Mouse (Mus musculus): ENCODE measurements around the gene 9130019O22Rik. TPM values are rescaled to one million over a fixed set of nuclear protein-coding genes. Genes with fewer than 3 reads are reported as not detected.
A peak's percentile ranks its signal among the peaks of the same experiment; 100 is the strongest.
"Not testable (repeated sequence)": the region's sequence is repeated elsewhere in the genome, so short reads cannot be mapped to it uniquely, and the experiment has no call there.

The 9130019O22Rik gene
- polyA plus RNA-seq, 1 experiment from 2014 or later: 5.3 TPM

DNA sequence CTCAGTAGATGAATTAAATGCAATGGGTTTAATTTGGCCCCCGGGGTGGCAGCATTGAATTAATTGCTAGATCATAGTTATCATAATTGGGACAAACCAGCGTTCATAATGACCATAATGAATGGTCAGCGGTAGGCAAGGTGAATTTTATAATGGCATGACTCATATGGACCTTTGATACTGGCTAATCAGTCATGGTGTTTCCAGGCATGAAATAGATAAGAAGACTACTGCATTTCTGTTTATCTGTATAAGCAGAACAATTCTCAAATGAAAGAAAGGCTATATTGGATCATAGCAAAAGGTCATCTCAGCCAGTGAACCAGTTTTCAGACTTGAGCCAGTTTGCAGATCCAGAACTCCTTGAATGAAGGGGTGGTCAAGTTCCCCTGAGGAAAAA, 13.4 kb upstream of the 9130019O22Rik start:
- 58% methylated on average over 3 of the region's 3 CpGs for WGBS
- H3K4me2 ChIP-seq: no peak overlapping the region
- H3K9me3 ChIP-seq (replicated peaks): no peaks in the 10 kb centered on the region
- H3K36me3 ChIP-seq (ENCODE audit: poor library complexity, severe bottlenecking): peaks cover 6% of the 10 kb centered on the region; the same call in 1 of the 2 replicates
- H3K4me1 ChIP-seq: no peaks in the 10 kb centered on the region
- no peak overlapping the region for H3K4me3 ChIP-seq
- H3K27ac ChIP-seq: no peak overlapping the region
- H3K9ac ChIP-seq: no peak overlapping the region
- no peak for ATAC-seq
- 0 out of 2 replicates have a peak, but pooled peaks cover 9% of the 10 kb centered on the region for H3K27me3 ChIP-seq

DNA sequence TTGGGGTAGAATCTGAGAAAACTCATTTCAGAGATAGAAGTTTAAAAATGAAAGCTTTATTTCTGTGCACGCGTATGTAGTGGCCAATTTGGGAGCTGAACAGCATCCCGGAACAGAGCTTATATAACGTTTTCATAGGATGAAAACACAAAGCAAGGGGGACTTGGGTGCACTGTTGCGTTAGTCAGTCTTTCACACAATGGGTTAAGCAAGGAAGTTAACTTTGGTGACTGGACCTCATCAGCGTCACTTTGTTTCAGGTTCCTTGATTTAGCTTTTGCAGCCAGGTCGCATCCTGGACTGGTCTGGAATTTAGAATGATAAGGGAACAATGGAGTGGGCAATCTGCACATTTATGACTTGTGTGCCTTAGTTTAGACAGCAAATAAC, 7.0 kb upstream of the 9130019O22Rik start:
- Histone ChIP-seq H3K27me3 (0 out of 2 replicates have a peak, but pooled peaks cover 9% of the 10 kb centered on the region), H3K36me3 (ENCODE audit: poor library complexity, severe bottlenecking) (peaks cover 14% of the 10 kb centered on the region), H3K4me1 (peaks cover 17% of the 10 kb centered on the region), H3K4me2 (peak overlapping the region; percentile 78), H3K9me3 (replicated peaks) (no peaks in the 10 kb centered on the region), H3K27ac (peak overlapping the region; percentile 57; the same call in 1 of the 2 replicates), H3K9ac (peak overlapping the region; percentile 55), H3K4me3 (peak overlapping the region; percentile 71)
- no peak; the same call in 1 of the 2 replicates for ATAC-seq
- 25% methylated on average over 7 of the region's 7 CpGs for WGBS

DNA sequence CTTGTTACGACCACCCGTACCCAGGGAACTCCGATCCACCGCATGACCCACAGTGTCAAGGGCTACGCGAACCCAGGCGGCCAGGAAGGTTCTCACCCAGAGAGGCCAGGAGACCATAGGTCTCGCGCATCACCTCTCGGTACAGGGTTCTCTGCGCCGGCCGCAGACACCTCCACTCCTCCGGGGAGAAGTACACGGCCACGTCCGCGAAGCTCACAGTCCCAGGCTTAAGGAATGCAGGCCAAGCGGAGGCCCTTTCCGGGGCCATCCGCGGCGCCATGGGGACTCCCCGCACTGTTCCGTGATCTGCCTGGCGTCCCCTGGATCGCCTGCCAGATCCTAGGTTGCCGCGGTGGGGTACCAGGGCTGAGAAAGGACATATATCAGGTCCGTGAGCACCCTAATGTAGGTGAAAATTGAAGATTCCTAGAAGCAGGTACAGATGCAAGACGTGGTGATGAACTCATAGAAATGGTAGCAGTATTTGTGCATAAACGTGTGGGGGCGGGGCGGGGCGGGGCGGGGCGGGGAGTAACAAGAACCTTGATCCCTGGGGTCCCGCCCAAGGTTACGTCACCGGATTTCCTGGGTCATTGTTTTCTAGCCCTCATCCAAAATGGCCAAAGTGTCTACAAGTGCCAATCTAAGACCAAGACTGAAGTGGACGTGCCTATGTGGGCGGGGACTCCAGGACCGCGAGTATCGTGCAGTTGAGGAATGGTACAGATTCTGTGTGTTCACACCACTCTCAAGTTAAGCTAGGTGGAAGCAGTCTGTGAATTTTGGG, 6.4 kb upstream of the 9130019O22Rik start, which contains the start of gene E430018J23Rik:
Gene E430018J23Rik (minus strand): TSS at position 473 of the 787 bp plus-strand sequence.
- peak within 1 kb of the TSS; percentile 76 for H3K9ac ChIP-seq
- peak within 1 kb of the TSS; percentile 71 for H3K4me3 ChIP-seq
- H3K36me3 ChIP-seq (ENCODE audit: poor library complexity, severe bottlenecking): peaks cover 14% of the 10 kb centered on the region
- WGBS: under 1% methylated on average over 45 of the region's 45 CpGs
- H3K4me1 ChIP-seq: peaks cover 17% of the 10 kb centered on the region
- no peaks in the 10 kb centered on the region for H3K9me3 ChIP-seq (replicated peaks)
- H3K27me3 ChIP-seq: 0 out of 2 replicates have a peak, but pooled peaks cover 9% of the 10 kb centered on the region
- ATAC-seq: peak; percentile 94
- H3K4me2 ChIP-seq: peak within 1 kb of the TSS; percentile 78
- H3K27ac ChIP-seq: peak within 1 kb of the TSS; percentile 82

DNA sequence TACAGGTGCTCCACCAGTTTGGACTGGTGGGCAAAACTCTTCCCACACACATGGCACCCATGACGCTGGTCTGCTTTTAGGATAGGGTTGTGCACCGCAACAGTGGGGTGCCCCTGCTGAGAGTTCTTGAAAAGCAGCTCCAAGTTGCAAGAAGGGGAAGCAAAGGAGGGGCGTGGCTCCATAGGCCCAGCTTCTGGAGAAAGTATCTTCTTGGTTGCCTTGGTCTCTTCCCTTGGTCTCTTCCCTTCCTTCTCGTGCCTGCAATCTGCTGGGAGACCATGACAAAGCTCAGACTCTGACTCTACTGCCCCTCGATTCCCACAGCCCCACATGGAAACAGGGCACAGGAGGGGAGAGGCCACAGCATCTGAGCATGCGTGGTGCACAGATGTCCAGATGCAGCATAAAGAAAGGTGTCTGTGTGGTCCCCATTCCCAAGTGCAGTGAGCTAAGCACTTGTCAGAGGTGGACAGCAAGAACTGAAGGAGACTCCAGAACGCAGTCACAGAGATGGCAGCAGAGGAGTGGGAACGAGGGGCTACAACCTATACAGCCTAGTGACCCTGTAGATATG, 5.4 kb upstream of the 9130019O22Rik start:
- H3K4me3 ChIP-seq: peak overlapping the region; percentile 71
- no peaks in the 10 kb centered on the region for H3K9me3 ChIP-seq (replicated peaks)
- 83% methylated on average over 8 of the region's 8 CpGs for WGBS
- peak overlapping the region; percentile 78 for H3K4me2 ChIP-seq
- 0 out of 2 replicates have a peak, but pooled peaks cover 9% of the 10 kb centered on the region for H3K27me3 ChIP-seq
- H3K36me3 ChIP-seq (ENCODE audit: poor library complexity, severe bottlenecking): peaks cover 14% of the 10 kb centered on the region
- peak overlapping the region; percentile 76 for H3K9ac ChIP-seq
- H3K27ac ChIP-seq: 0 out of 2 replicates have a peak overlapping the region, but pooled peaks have one; percentile 82
- no peak for ATAC-seq
- H3K4me1 ChIP-seq: peaks cover 17% of the 10 kb centered on the region

DNA sequence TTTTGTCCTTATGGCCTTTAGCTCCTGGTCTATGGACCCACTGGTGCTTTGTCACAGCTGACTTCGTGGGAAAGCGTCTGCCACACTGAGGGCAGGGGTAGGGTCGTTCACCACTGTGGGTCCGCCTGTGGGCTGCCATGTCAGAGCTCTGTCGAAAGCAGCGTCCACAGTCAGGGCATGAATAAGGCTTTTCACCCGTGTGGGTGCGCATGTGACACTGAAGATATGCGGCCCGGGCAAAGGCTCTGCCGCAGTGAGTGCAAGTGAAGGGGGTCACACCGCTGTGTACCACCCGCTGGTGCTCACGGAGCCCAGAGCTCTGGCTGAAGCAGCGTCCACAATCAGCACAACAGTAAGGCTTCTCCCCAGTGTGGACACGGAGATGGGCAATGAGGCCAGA, 4.6 kb upstream of the 9130019O22Rik start:
- Histone ChIP-seq H3K4me1 (peaks cover 17% of the 10 kb centered on the region), H3K36me3 (ENCODE audit: poor library complexity, severe bottlenecking) (peaks cover 14% of the 10 kb centered on the region), H3K27ac (no peak overlapping the region), H3K4me3 (no peak overlapping the region), H3K27me3 (0 out of 2 replicates have a peak, but pooled peaks cover 3% of the 10 kb centered on the region), H3K9me3 (replicated peaks) (no peaks in the 10 kb centered on the region), H3K4me2 (no peak overlapping the region), H3K9ac (no peak overlapping the region)
- ATAC-seq: no peak
- WGBS: 98% methylated on average over 16 of the region's 16 CpGs

DNA sequence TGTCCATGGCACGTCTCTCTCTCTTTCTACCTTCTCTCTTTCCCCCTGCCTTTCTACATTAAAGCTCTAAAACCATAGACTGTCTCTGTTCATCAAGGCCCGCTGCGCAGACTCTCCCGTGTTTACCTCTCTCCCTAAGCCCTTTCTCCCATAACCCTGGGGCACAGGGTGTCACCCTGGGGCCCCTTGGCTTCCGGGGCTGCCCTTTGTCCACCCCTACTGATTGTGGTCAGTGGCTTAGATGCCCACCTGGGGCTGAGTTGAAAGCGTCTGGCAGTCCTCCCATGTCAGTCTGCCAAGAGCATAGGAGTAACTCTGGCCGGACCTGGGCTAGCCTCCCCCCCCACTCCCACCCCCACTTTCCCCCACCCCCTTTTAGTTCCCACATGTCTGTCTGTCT, 3.3 kb upstream of the 9130019O22Rik start:
- Histone ChIP-seq H3K27me3 (no peaks in the 10 kb centered on the region), H3K4me2 (no peak overlapping the region), H3K27ac (no peak overlapping the region), H3K9me3 (replicated peaks) (no peaks in the 10 kb centered on the region), H3K9ac (no peak overlapping the region), H3K4me1 (peaks cover 24% of the 10 kb centered on the region), H3K4me3 (no peak overlapping the region), H3K36me3 (ENCODE audit: poor library complexity, severe bottlenecking) (peaks cover 17% of the 10 kb centered on the region)
- no peak for ATAC-seq
- 81% methylated on average over 7 of the region's 7 CpGs for WGBS

DNA sequence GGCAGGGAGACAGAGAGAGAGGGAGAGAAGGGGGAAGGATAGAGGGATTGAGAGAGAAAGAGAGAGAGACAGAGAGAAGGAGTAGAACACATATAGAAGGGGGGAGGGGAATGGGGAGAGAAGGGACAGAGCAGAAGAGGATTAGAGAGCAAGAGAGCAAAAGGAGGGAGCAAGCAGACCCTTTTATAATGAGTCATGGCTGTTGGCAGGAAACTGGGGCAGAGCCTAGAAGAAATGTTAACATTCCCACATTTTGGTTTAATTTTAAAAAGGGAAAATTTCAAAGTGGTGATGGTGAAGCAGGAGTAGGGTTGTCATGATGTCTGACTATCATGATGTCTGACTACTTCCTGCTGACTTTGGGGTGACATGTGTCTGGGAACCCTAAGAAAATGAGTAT, 1.2 kb upstream of the 9130019O22Rik start:
- not testable (repeated sequence) for H3K27ac ChIP-seq, H3K27me3 ChIP-seq, ATAC-seq

DNA sequence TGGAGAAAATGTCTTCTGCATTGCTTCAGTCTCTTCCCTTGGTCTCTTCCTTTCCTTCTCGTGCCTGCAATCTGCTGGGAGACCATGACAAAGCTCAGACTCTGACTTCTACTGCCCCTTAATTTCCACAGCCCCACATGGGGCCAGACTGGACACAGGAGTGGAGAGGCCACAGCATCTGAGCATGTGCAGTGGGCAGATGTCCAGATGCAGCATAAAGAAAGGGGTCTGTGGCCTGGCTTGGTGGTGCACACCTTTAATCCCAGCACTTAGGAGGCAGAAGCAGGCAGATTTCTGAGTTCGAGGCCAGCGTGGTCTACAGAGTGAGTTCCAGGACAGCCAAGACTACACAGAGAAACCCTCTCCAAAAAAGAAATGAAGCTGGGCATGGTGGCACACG, 1.4 kb downstream of the 9130019O22Rik start:
- H3K27ac ChIP-seq; H3K4me3 ChIP-seq; H3K9me3 ChIP-seq (replicated peaks); H3K4me2 ChIP-seq; H3K27me3 ChIP-seq; H3K4me1 ChIP-seq; H3K9ac ChIP-seq; ATAC-seq: not testable (repeated sequence)
- H3K36me3 ChIP-seq (ENCODE audit: poor library complexity, severe bottlenecking): peaks cover 25% of the 10 kb centered on the region
- 87% methylated on average over 4 of the region's 4 CpGs for WGBS

More for the DNA sequence above, 1.2 kb upstream of the 9130019O22Rik start:
- H3K9ac ChIP-seq; H3K9me3 ChIP-seq (replicated peaks); H3K4me2 ChIP-seq; H3K4me3 ChIP-seq: not testable (repeated sequence)
- H3K36me3 ChIP-seq (ENCODE audit: poor library complexity, severe bottlenecking): peaks cover 29% of the 10 kb centered on the region
- H3K4me1 ChIP-seq: peaks cover 18% of the 10 kb centered on the region

DNA sequence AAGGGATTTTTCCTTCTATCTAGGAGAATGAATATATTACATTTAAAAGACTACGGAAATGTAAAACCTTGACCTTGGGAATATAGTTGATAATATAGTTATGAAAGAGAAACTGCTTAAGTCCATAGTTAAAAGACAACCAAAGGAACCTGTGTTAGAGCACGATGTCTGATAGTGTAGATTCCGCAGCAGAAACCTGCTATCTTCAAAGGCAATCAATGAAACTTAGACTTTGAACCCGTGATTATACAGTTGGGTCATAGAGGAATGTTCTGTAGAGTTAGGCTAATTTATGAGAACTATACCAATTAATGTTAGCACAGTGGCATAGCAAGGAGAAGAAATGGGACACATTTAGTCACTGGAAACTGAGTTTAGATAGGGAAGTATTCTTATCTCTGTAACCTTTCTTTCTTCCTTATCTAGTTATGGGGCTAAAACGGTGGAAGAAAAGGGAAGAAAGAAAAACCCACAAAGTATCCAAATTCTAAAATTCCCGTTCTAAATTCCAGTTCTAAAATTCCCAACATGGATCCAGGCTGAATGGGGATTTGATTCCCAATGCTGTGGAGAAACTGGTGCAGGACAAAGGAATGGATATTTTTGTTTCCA, 8.6 kb downstream of the 9130019O22Rik start:
- no peak overlapping the region for H3K4me2 ChIP-seq
- peaks cover 21% of the 10 kb centered on the region for H3K36me3 ChIP-seq (ENCODE audit: poor library complexity, severe bottlenecking)
- H3K4me1 ChIP-seq: peaks cover 6% of the 10 kb centered on the region
- ATAC-seq: no peak
- no peaks in the 10 kb centered on the region for H3K9me3 ChIP-seq (replicated peaks)
- WGBS: 78% methylated on average over 6 of the region's 6 CpGs
- H3K27ac ChIP-seq: no peak overlapping the region
- H3K4me3 ChIP-seq: no peak overlapping the region
- no peaks in the 10 kb centered on the region for H3K27me3 ChIP-seq
- no peak overlapping the region for H3K9ac ChIP-seq

DNA sequence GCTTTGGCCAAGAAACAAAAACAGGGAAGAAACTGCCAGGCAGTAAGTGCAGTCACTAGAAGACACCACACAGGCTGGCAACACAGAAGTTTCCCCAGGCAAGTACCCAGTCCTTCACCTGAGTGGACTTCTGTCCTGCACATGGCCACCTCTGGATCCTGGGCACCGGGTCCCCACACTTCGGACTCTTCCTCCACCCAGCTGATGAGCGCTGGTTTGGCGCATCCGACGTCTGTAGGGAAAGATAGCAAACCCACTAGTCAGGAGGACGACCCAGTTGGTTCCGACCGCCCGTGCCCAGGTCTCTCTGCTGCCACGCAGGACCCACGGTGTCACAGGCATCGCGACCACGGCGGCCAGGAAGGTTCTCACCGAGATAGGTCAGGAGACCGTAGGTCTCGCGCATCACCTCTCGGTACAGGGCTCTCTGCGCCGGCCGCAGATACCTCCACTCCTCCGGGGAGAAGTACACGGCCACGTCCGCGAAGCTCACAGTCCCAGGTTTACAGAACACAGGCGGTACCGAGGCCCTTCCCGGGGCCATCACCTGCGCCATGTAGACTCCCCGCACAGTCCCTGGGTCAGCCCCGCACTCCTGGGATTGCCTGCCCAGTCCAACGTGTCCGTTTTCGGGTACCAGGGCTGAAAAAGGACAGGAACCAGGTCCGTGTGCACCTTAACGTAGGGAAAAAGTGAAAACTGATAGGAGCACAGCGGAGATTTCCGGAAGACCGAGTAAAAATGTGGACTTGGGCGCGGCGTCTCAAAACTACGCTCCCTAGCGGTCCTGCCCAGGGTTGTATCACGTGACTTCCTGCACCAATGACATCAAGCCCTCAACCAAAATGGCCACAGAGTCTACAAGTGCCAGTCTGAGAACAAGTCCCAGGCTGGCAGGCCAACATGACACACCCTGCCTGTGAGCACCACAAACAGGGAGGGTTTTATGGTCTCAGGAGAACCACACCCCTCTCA, 11.4 kb downstream of the 9130019O22Rik start, which contains the start of gene Zfp747:
Gene Zfp747 (minus strand): TSS at position 780 of the 975 bp plus-strand sequence.
- ATAC-seq: peak; percentile 97
- H3K27ac ChIP-seq; H3K4me1 ChIP-seq; H3K9me3 ChIP-seq (replicated peaks); H3K27me3 ChIP-seq: not testable (repeated sequence)
- Histone ChIP-seq H3K9ac (peak within 1 kb of the TSS; percentile 82), H3K36me3 (ENCODE audit: poor library complexity, severe bottlenecking) (peaks cover 13% of the 10 kb centered on the region), H3K4me2 (peak within 1 kb of the TSS; percentile 77), H3K4me3 (peak within 1 kb of the TSS; percentile 76)
- WGBS: 2% methylated on average over 49 of the region's 49 CpGs

DNA sequence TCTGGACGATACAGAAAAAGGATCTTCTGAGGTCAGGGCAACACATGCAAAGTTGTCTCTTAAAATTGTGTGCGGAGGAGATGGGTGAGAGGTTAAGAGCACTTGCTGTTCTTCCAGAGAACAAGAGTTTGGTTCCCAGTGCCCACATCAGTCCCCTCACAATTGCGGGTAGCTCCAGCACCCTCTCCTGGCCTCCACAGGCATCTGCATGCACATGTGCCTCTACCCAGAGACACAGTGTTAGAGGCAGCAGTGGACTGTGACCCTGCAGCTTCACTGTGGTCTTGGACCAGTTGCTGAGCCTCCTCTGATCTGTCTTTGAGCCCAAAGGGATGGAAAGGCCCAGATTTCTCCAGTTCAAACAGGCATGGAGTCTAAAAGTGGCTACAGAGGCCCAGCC, 15.1 kb downstream of the 9130019O22Rik start:
- H3K9me3 ChIP-seq (replicated peaks); H3K4me1 ChIP-seq; H3K4me2 ChIP-seq; H3K4me3 ChIP-seq; H3K27me3 ChIP-seq; H3K27ac ChIP-seq; H3K9ac ChIP-seq; ATAC-seq: not testable (repeated sequence)
- H3K36me3 ChIP-seq (ENCODE audit: poor library complexity, severe bottlenecking): peaks cover 13% of the 10 kb centered on the region
- 87% methylated on average over 3 of the region's 3 CpGs for WGBS

Data from forebrain, embryonic 13.5 days (tissue).